Mouse (Mus musculus) CD4-positive, CD25-positive, alpha-beta regulatory T cell, adult 4 months (primary cell): ENCODE results near the gene Gch1. TPM values are rescaled to one million over a fixed set of nuclear protein-coding genes. Genes with fewer than 3 reads are reported as not detected.
"Not testable (repeated sequence)": the region's sequence is repeated elsewhere in the genome, so short reads cannot be mapped to it uniquely, and the experiment has no call there.

ENCODE experiments used
- ATAC-seq: one replicate; pipeline ENCODE4 v1.8.0; 2017
- polyA plus RNA-seq, 2 experiments: library from polyadenylated mRNA; unstranded; fragments of 100-300 nt; shearing (Covaris generic); gene quantifications; one replicate each; pipeline ENCODE4 v1.2.1; 2017

Gene Gch1
- polyA plus RNA-seq, 2 experiments from 2014 or later = 1.5 to 2.2 TPM

GRCm38 (mm10) chr14:47161921-47162427 lies 27.2 kb downstream of the Gch1 start:
- ATAC-seq = peak; percentile 59

GRCm38 (mm10) chr14:47160051-47160640 lies 29.1 kb downstream of the Gch1 start:
- no peak for ATAC-seq

- ATAC-seq = no peak
Observed at GRCm38 (mm10) chr14:47154303-47154702, 34.9 kb downstream of the Gch1 start.

GRCm38 (mm10) chr14:47151306-47151705 lies 37.9 kb downstream of the Gch1 start:
- ATAC-seq = no peak

GRCm38 (mm10) chr14:47144326-47144725 lies 44.9 kb downstream of the Gch1 start:
- ATAC-seq = no peak

- ATAC-seq = no peak
Observed at GRCm38 (mm10) chr14:47138853-47139252, 50.4 kb downstream of the Gch1 start.

DNA sequence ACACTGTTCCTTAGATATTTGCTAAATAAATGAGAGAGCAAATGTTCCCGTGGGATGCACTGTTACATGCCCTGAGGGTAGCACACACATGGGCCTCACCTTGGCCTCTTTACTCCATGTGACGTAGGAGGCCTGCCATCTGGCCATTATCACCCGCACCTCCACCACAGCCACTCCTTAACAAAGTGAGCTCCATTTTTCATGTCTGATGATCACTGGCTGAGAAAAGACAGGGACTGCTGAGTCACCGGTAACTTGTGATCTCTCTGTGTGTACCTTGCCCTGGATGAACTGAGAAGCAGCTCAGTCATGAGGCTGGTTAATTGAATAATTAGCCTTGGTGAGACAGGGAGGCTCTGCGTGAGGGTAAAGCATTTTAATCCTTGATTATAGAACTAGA lies 52.6 kb downstream of the Gch1 start:
- no peak for ATAC-seq

DNA sequence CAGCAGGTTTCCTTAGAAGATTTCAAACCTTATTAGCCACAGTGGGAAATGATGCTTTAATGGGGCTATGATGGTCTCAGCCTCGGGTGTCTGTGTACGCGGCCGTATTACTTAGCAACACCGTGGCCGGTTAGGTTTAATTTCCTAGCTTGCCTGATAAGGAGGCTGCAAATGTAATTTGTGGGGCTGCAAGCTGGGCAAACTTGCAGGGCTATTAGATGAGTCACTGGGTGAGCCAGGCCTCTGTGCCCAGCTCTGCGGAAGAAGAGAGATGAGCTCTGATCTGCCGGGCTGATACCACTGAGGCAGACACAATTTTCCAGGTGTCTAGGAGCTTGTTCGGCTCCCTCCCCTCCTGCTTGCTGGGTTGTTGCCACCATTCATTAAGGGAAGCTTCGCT lies 55.3 kb downstream of the Gch1 start:
- ATAC-seq = no peak

DNA sequence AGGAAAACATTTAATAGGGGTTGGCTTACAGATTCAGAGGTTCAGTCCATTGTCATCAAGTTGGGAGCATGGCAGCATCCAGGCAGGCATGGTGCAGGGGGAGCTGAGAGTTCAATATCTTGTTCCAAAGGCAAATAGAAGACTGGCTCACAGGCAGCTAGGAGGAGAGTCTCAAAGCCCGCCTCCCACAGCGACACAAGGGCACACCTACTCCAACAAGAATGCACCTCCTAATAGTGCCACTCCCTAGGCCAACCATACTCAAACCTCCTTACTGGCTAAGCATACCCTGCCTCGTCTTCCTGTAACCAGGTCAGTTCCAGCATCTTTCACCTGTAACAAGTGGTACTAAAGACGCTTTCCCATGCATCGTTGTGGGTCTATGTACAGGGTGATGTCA lies 61.2 kb downstream of the Gch1 start:
- ATAC-seq = no peak

DNA sequence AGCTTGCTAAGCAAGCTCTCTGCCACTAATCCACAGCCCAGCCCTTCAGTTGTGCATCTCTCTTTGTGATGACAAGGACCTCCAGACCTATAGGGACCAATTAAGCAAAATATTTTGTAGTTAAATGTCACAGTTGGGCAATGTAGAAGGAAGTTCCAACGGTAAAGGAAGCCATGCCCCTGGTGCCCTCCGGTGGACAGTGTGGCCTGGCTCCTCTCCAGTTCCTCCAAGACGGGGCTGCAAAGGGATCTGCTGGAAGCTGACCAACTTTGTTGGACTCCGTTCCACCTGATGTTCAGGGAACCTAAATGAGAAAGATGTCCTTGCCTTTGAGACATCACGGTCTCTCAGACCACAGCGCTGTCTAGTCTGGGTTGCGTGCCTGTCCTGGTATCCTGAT lies 71.7 kb downstream of the Gch1 start:
- ATAC-seq = no peak

- no peak for ATAC-seq
Observed at GRCm38 (mm10) chr14:47116062-47116762, 73.0 kb downstream of the Gch1 start.

DNA sequence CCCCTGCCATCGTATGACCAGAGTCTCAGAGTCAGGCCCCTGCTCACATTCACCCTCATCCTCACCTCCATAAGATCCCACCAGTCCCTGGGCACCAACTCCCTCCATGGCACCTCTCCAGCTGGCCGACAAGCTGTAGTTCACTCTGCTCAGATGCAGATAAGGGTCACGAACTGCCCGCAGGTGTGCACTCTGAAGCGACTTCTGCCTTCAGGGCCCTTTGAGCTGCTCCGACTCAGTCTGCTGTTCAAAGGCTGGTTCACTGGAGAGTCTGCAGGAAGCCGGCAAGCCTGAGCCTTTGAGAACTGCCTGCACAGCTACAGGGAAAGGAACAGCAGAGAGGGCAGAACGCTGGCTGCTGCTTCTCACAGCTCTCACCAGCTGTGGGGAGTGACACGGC lies 74.1 kb downstream of the Gch1 start:
- ATAC-seq = no peak

DNA sequence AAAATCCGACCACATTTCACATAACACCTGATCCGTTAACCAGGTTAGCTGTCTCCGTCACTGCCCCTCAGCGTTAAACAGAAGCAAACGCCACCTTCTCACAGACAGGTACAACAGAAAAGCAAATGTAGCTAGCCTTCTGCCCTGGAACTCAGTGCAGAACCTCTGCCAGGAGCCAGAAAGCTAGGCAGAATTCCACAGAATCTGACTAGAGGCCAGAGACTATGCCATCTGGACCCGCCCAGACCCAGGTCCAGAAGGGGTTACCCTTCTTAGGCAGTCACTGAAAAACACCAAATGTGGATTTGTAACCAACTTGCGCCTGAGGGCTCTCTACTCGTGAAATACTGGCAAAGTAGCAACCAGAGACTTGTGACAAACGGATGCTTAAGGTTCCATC lies 77.9 kb downstream of the Gch1 start:
- no peak for ATAC-seq

GRCm38 (mm10) chr14:47110391-47110790 lies 78.8 kb downstream of the Gch1 start:
- not testable (repeated sequence) for ATAC-seq

DNA sequence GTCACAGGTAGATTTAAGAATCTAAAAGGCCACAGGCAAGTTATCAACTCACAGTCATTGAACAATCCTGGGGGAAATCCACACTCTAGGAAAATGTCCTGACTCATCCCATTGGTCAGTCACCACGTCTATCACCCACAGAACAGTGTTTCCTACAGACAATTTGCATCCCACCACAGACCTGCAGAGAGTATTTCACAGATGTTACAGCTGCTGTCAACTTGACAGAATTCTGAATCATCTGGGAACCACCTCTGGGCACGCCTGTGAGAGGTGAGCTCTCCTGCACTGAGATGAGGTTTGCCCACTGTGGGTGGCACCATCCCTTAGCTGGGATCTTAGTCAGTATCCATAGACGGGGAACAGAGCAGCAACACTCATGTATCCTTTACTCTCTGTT lies 81.8 kb downstream of the Gch1 start:
- ATAC-seq = no peak

DNA sequence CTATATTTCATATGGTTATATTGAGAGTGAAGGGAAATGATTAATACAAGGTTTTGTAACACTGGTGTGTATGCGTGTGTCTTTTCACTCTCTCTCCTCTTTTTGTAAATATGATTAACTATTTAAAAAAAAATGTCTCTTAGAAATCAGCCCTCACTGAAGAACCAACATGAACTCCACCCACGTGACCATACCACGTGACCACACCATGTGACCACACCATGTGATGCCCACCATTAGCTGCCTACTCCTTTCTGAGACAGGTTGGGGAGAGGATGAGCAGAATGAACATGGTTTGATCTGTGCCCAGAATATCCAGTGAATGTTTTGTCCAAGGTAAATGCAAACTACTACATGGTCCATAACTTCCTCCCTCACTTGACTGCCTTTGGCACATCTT lies 83.5 kb downstream of the Gch1 start:
- no peak for ATAC-seq

GRCm38 (mm10) chr14:47105174-47105557 lies 84.0 kb downstream of the Gch1 start:
- peak; percentile 41 for ATAC-seq

GRCm38 (mm10) chr14:47104246-47105173 lies 84.7 kb downstream of the Gch1 start:
- ATAC-seq = peak; percentile 85

Other genes with a start within 250 kb of the Gch1 start
- gene Wdhd1, start 87.4 kb upstream of the Gch1 start, polyA plus RNA-seq = 10 to 100 TPM; 12.2 to 20.7 TPM
- 1 to 10 TPM; 4.0 to 6.0 TPM for gene Socs4, start 87.5 kb upstream of the Gch1 start, polyA plus RNA-seq
- gene Mapk1ip1l, start 108.9 kb upstream of the Gch1 start, polyA plus RNA-seq = 10 to 100 TPM; 49.1 to 53.7 TPM
- gene Lgals3, start 178.3 kb upstream of the Gch1 start, polyA plus RNA-seq = 10 to 100 TPM; 12.5 to 13.6 TPM
- 10 to 100 TPM; 11.4 to 13.0 TPM for gene Dlgap5, start 229.0 kb upstream of the Gch1 start, polyA plus RNA-seq